In the genomic region with DNA sequence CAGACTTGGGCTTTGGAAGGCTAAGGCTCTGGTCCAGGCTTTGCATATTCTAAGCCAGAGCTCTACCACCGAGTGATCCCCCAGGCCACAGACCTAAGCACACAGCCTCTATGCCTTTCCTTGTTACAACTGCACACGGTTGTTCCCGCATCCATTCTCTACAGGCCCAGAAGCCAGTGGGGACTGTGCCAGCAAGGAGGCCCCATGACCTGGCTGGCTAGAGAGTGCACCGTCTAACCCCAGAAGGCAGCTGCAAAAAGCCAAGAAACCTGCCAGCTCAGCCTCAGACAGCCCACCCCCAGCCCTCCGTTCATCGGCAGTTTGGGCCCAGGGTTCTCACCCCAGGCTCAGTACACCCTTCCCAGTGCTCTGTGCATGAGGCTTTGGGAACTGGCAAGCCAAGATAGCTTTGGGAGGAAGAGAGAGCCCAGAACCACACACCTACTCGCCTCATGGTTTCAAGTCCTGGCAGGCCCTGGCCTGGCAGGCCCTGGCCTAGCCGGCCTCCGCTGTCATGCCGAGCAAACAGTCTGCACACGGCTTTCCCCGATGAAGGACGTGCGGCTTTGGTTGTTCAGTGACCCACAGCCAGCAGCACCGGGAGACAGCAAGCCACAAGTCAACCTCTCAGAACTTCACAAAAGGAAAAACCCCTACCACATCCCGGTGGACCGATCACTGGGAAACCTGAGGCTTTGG, we compare ENCODE assay signal across 13 mouse cellular contexts. TPM values are rescaled to one million over a fixed set of nuclear protein-coding genes. Genes with fewer than 3 reads are reported as not detected.
DNase-seq lines count a peak whose midpoint lies in the region; ATAC-seq and TF ChIP-seq lines count a peak whose summit lies in the region.
"Had no signal": no experiment of that assay in that cellular context is flagged by ENCODE, and none has a peak within 500 bp of the region (broad histone marks: within the 10 kb centered on the region; RNA-seq: fewer than 3 reads in every experiment).

No protein-coding gene starts in this region.

- no peak for ATAC-seq in neural tube, embryonic 15.5 days (ENCODE audit: low FRiP score)
- ATAC-seq in forebrain, embryonic 16.5 days: no peak

- DNase-seq in cerebellum, postnatal 10 days: peak; percentile 52 to 63
- no peak for DNase-seq in cerebellum, adult 9-11 months
- DNase-seq in neural tube, embryonic 10.5 days (ENCODE audit: extremely low spot score, low spot score): peak; percentile 22
- peak; percentile 19 for DNase-seq in urinary bladder, postnatal 25 days (ENCODE audit: low spot score)
- no peak for DNase-seq in thymus, adult 2 months
- no peak for DNase-seq in heart, postnatal 4 days
- DNase-seq: kidney, adult 11 months had no signal

- peaks cover 27% of the 10 kb centered on the region for H3K4me1 ChIP-seq in neural tube, embryonic 15.5 days
- peaks cover 36% of the 10 kb centered on the region for H3K4me1 ChIP-seq in forebrain, embryonic 16.5 days (replicated peaks; ENCODE audit: control insufficient read depth, insufficient read depth, low read length)
- no peaks in the 10 kb centered on the region for H3K4me1 ChIP-seq in thymus, adult 2 months (replicated peaks; ENCODE audit: control insufficient read depth, insufficient read depth, low read length)
- H3K4me1 ChIP-seq: megakaryocyte, embryonic 14.5 days had no signal

- no peak for TF ChIP-seq CTCF in thymus, adult 2 months (IDR thresholded peaks at IDR 0.05; ENCODE audit: borderline replicate concordance, control insufficient read depth, extremely low read depth, insufficient read depth, low read length, poor library complexity)

- H3K4me3 ChIP-seq in neural tube, embryonic 15.5 days (replicated peaks): no peak overlapping the region
- H3K4me3 ChIP-seq in forebrain, embryonic 16.5 days (replicated peaks; ENCODE audit: low read length): no peak overlapping the region
- no peak overlapping the region for H3K4me3 ChIP-seq in thymus, adult 2 months (ENCODE audit: control insufficient read depth, insufficient read depth, low read length)
- H3K4me3 ChIP-seq: megakaryocyte, embryonic 14.5 days had no signal

- no peak for TF ChIP-seq POLR2A in thymus, adult 2 months (IDR thresholded peaks at IDR 0.05; ENCODE audit: control insufficient read depth, extremely low read depth, insufficient read depth, low read length, poor library complexity)

- no peak overlapping the region for H3K9ac ChIP-seq in neural tube, embryonic 15.5 days (replicated peaks)
- no peak overlapping the region for H3K9ac ChIP-seq in forebrain, embryonic 16.5 days (replicated peaks; ENCODE audit: low read depth, low read length)

- no peaks in the 10 kb centered on the region for H3K9me3 ChIP-seq in neural tube, embryonic 15.5 days (replicated peaks)
- no peaks in the 10 kb centered on the region for H3K9me3 ChIP-seq in forebrain, embryonic 16.5 days (ENCODE audit: control insufficient read depth, low read length)
- H3K9me3 ChIP-seq: megakaryocyte, embryonic 14.5 days had no signal

- peaks cover 18% of the 10 kb centered on the region for H3K36me3 ChIP-seq in neural tube, embryonic 15.5 days
- H3K36me3 ChIP-seq in forebrain, embryonic 16.5 days (ENCODE audit: control insufficient read depth, insufficient read depth): peaks cover 8% of the 10 kb centered on the region
- H3K36me3 ChIP-seq in thymus, adult 2 months (ENCODE audit: control insufficient read depth, insufficient read depth, low read length): peaks cover 9% of the 10 kb centered on the region

- H3K4me2 ChIP-seq in neural tube, embryonic 15.5 days: no peak overlapping the region
- no peak overlapping the region for H3K4me2 ChIP-seq in forebrain, embryonic 16.5 days (ENCODE audit: low read length)

- no peak overlapping the region for H3K27ac ChIP-seq in neural tube, embryonic 15.5 days (replicated peaks)
- peak overlapping the region; percentile 33; the same call in 1 of the 2 replicates for H3K27ac ChIP-seq in forebrain, embryonic 16.5 days (ENCODE audit: low read length)
- H3K27ac ChIP-seq in thymus, adult 2 months (ENCODE audit: control insufficient read depth, insufficient read depth, low read length): no peak overlapping the region

- H3K27me3 ChIP-seq in neural tube, embryonic 15.5 days (replicated peaks): peaks cover 37% of the 10 kb centered on the region
- no peaks in the 10 kb centered on the region; the same call in 1 of the 2 replicates for H3K27me3 ChIP-seq in forebrain, embryonic 16.5 days (replicated peaks; ENCODE audit: control insufficient read depth, insufficient read depth, low read length)
- H3K27me3 ChIP-seq in thymus, adult 2 months (ENCODE audit: control insufficient read depth, insufficient read depth, low read length): peaks cover 2% of the 10 kb centered on the region; the same call in 1 of the 2 replicates

- WGBS in neural tube, embryonic 15.5 days: 61% methylated on average over 17 of the region's 17 CpGs
- WGBS in forebrain, embryonic 16.5 days: 55% methylated on average over 17 of the region's 17 CpGs
- WGBS in thymus, adult 2 months: 87% methylated on average over 17 of the region's 17 CpGs

RNA-seq across cellular contexts. Expression of gene Pou3f1, which starts 17.9 kb away (rescaled TPM):
- 4.7 and 6.8 TPM in 2 replicates for polyA plus RNA-seq in neural tube, embryonic 15.5 days (2015; fragmentation: Nextera tagmentation; extraction: Ambion mirVana)
- 20.9 and 22.7 TPM in 2 replicates for polyA plus RNA-seq in forebrain, embryonic 16.5 days (2015; fragmentation: Nextera tagmentation; extraction: Ambion mirVana)
- 0.38 and 0.46 TPM in 2 replicates for polyA plus RNA-seq in thymus, adult 2 months (2012; rRNA removed)
- total RNA-seq in heart, postnatal 4 days (2021): under 1 TPM; 0.16 to 0.24 TPM
- total RNA-seq: common myeloid progenitor, adult 5-6 weeks; granulocyte monocyte progenitor cell, adult 5-6 weeks had no signal
- polyA plus RNA-seq: liver, embryonic 16.5 days had no signal

RNA-seq across cellular contexts. Expression of gene Utp11, which starts 18.9 kb away (rescaled TPM):
- polyA plus RNA-seq in neural tube, embryonic 15.5 days (2015; fragmentation: Nextera tagmentation; extraction: Ambion mirVana): 41.4 and 47.8 TPM in 2 replicates
- polyA plus RNA-seq in forebrain, embryonic 16.5 days (2015; fragmentation: Nextera tagmentation; extraction: Ambion mirVana): 42.1 and 48.3 TPM in 2 replicates
- 6.0 and 6.3 TPM in 2 replicates for polyA plus RNA-seq in thymus, adult 2 months (2012; rRNA removed)
- total RNA-seq in heart, postnatal 4 days (2021): 10 to 100 TPM; 17.3 to 18.7 TPM

RNA-seq across cellular contexts. Expression of gene Fhl3, which starts 26.0 kb away (rescaled TPM):
- polyA plus RNA-seq in neural tube, embryonic 15.5 days (2015; fragmentation: Nextera tagmentation; extraction: Ambion mirVana): 1.8 and 3.3 TPM in 2 replicates
- polyA plus RNA-seq in forebrain, embryonic 16.5 days (2015; fragmentation: Nextera tagmentation; extraction: Ambion mirVana): 1.9 and 2.3 TPM in 2 replicates
- polyA plus RNA-seq in thymus, adult 2 months (2012; rRNA removed): 36.1 and 59.4 TPM in 2 replicates
- total RNA-seq in heart, postnatal 4 days (2021): 10 to 100 TPM; 22.4 to 23.4 TPM

RNA-seq across cellular contexts. Expression of gene Sf3a3, which starts 40.1 kb away (rescaled TPM):
- polyA plus RNA-seq in neural tube, embryonic 15.5 days (2015; fragmentation: Nextera tagmentation; extraction: Ambion mirVana): 88.4 and 105 TPM in 2 replicates
- 128 and 129 TPM in 2 replicates for polyA plus RNA-seq in forebrain, embryonic 16.5 days (2015; fragmentation: Nextera tagmentation; extraction: Ambion mirVana)
- polyA plus RNA-seq in thymus, adult 2 months (2012; rRNA removed): 23.2 and 25.3 TPM in 2 replicates
- total RNA-seq in heart, postnatal 4 days (2021): 10 to 100 TPM; 35.0 to 37.4 TPM

Comparison
In these comparisons a context has a peak if more than half of its experiments do, and no peak if none do; other contexts are left out.
1. DNase-seq: peak in cerebellum, postnatal 10 days (2 of 2), neural tube, embryonic 10.5 days (single experiment) and urinary bladder, postnatal 25 days (single experiment); none in cerebellum, adult 9-11 months (single experiment), thymus, adult 2 months (single experiment) and heart, postnatal 4 days (single experiment).